Mouse (Mus musculus) lung, embryonic 14.5 days (tissue): Measurements from ENCODE around the gene Rln1. TPM values are rescaled to one million over a fixed set of nuclear protein-coding genes. Genes with fewer than 3 reads are reported as not detected.

ENCODE experiments used
- ATAC-seq: fragments of 200-750 bp; cut with Nextera tagmentation; 2 replicates; pipeline ENCODE4 v1.8.0; 2017; ENCODE audit warnings: mild to moderate bottlenecking, moderate TSS enrichment, moderate library complexity; ENCODE audit not compliant: insufficient read depth
- DNase-seq: peaks from one replicate; pipeline ENCODE4 v3.0.0-alpha.2; 2015
- H3K27ac ChIP-seq: fragments of 300-500 bp; sonication (generic); 2 replicates; pipeline ENCODE4 v1.5.1; 2014; ENCODE audit warnings: low read depth, mild to moderate bottlenecking, moderate library complexity
- H3K27me3 ChIP-seq: fragments of 300-500 bp; sonication (generic); 2 replicates; pipeline ENCODE4 v1.6.1; 2014; ENCODE audit warnings: low read length, control low read depth; ENCODE audit not compliant: insufficient read depth
- H3K36me3 ChIP-seq: fragments of 300-500 bp; sonication (generic); 2 replicates; pipeline ENCODE4 v1.6.1; 2014; ENCODE audit warnings: control low read depth; ENCODE audit not compliant: insufficient read depth
- H3K4me1 ChIP-seq: fragments of 300-500 bp; sonication (generic); 2 replicates; pipeline ENCODE4 v1.6.1; 2014; ENCODE audit warnings: antibody characterized with exemption, control low read depth; ENCODE audit not compliant: insufficient read depth
- H3K4me2 ChIP-seq: fragments of 300-500 bp; sonication (generic); 2 replicates; pipeline ENCODE4 v1.6.1; 2014; ENCODE audit warnings: mild to moderate bottlenecking
- H3K4me3 ChIP-seq: fragments of 300-500 bp; sonication (generic); 2 replicates; pipeline ENCODE4 v1.5.1; 2014; ENCODE audit warnings: low read depth, low read length
- H3K9ac ChIP-seq: fragments of 300-500 bp; sonication (generic); 2 replicates; pipeline ENCODE4 v1.6.1; 2014
- H3K9me3 ChIP-seq: fragments of 300-500 bp; sonication (generic); 2 replicates; pipeline ENCODE4 v1.6.1; 2016; ENCODE audit warnings: low read depth, low read length, control low read depth
- CTCF ChIP-seq: IDR thresholded peaks from 2 replicates; pipeline ENCODE4 v1.5.1; 2016; ENCODE audit warnings: antibody characterized with exemption, low read depth
- WGBS: fragments of 180-500 bp; shearing (Covaris S2); extraction: QIAGEN DNeasy Blood & Tissue Kit; methylation state at CpG from one replicate; pipeline ENCODE4 v1.1.7; 2014; 5-methylcytosine and 5-hydroxymethylcytosine counted together
- polyA plus RNA-seq: library from polyadenylated mRNA; unstranded; fragments of >200 nt; fragmentation: Nextera tagmentation; extraction: Ambion mirVana; gene quantifications from 2 replicates; pipeline ENCODE4 v1.2.1, GENCODE M21; 2014

Rln1 gene
- polyA plus RNA-seq, 1 experiment from 2014 or later: not detected

DNA sequence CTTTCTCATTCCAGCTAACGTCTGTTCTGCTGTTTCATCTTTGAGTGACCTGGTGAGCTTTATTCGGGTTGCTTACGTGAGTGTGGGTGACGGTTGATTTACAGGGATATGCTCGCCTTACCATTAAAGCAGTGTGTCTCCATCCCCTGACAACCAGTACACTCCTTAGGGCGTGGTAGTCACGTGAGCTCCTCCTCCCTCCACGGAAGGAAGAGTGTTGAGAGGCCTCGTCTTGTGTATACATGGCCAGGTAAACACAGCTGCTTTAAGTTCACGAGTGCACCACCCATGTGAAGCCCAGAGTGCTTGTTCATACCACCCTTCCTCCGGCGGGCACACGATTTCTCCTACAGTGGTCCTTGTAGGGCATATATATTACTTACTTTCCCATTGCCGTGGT lies 42.9 kb downstream of the Rln1 start:
- Histone ChIP-seq H3K9me3 (no peaks in the 10 kb centered on the region), H3K27ac (no peak overlapping the region), H3K4me3 (no peak overlapping the region), H3K36me3 (peaks cover 21% of the 10 kb centered on the region), H3K4me1 (no peaks in the 10 kb centered on the region), H3K27me3 (no peaks in the 10 kb centered on the region), H3K4me2 (no peak overlapping the region), H3K9ac (no peak overlapping the region)
- no peak for DNase-seq
- TF ChIP-seq CTCF: no peak
- ATAC-seq: no peak; the same call in 1 of the 2 replicates
- 51% methylated on average over 14 of the region's 14 CpGs for WGBS

DNA sequence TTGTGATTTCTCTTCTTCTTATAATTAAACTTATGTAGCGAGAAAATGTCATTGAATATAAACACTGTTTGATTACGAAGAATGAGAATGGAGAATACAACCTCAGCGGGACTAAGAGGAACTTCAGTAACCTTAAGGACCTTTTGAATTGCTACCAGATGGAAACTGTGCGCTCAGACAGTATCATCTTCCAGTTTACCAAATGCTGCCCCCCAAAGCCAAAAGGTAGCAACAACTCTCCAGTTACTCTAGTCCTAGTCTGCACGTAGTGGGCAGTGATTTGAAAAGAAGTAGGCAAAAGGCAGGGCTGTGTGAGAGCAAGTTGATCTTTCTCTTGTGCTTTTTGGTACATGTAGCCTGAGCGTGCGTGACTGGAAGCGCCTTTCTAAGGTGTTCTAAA lies 46.6 kb downstream of the Rln1 start:
- no peaks in the 10 kb centered on the region for H3K27me3 ChIP-seq
- peaks cover 27% of the 10 kb centered on the region for H3K36me3 ChIP-seq
- no peak for ATAC-seq
- H3K27ac ChIP-seq: no peak overlapping the region
- no peak overlapping the region for H3K4me3 ChIP-seq
- no peak overlapping the region for H3K9ac ChIP-seq
- no peak overlapping the region for H3K4me2 ChIP-seq
- DNase-seq: no peak
- 0 out of 2 replicates have a peak, but pooled peaks have one; percentile 4 for TF ChIP-seq CTCF
- 69% methylated on average over 8 of the region's 8 CpGs for WGBS
- H3K4me1 ChIP-seq: no peaks in the 10 kb centered on the region
- H3K9me3 ChIP-seq: no peaks in the 10 kb centered on the region

DNA sequence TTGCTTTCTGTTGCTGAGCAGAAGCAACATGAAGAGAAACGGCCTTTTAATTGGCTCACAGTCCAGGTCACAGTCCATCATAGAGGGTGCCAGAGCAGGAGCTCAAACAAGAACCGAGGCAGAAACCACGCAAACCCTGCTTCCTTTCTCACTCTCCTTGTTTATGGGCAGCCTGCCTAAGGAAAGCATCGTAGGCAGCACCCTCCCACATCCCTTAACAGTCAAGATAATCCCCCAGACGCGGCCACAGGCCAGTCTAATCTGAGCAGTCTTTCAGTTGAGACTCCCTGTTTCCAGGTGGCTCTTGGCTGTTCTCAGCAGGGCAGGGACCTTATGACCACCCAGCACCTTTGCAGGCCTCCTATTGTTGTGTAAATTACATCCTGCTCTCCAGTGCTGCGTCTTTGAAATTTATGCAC lies 49.0 kb downstream of the Rln1 start:
- no peak overlapping the region for H3K4me2 ChIP-seq
- H3K27me3 ChIP-seq: no peaks in the 10 kb centered on the region
- no peak for TF ChIP-seq CTCF

More for the DNA sequence above, 49.0 kb downstream of the Rln1 start:
- Histone ChIP-seq H3K9ac (no peak overlapping the region), H3K9me3 (no peaks in the 10 kb centered on the region), H3K4me1 (no peaks in the 10 kb centered on the region), H3K27ac (no peak overlapping the region), H3K4me3 (no peak overlapping the region), H3K36me3 (peaks cover 25% of the 10 kb centered on the region)
- WGBS: 39% methylated on average over 7 of the region's 7 CpGs
- no peak for ATAC-seq
- no peak for DNase-seq

Other genes starting within 250 kb of the Rln1 start
- 60.7 and 61.5 TPM in 2 replicates for gene Rcl1, start 233.3 kb downstream of the Rln1 start, polyA plus RNA-seq
- 10.9 and 11.6 TPM in 2 replicates for gene Jak2, start 82.8 kb downstream of the Rln1 start, polyA plus RNA-seq
- gene Insl6, start 9.3 kb downstream of the Rln1 start, polyA plus RNA-seq: 1.8 and 2.6 TPM in 2 replicates
- gene Plgrkt, start 32.7 kb upstream of the Rln1 start, polyA plus RNA-seq: 40.6 and 47.4 TPM in 2 replicates
- gene Cd274, start 32.8 kb upstream of the Rln1 start, polyA plus RNA-seq: 0.18 and 0.25 TPM in 2 replicates
- gene Pdcd1lg2, start 76.2 kb upstream of the Rln1 start, polyA plus RNA-seq: not detected in 2 replicates
- 15.9 and 16.0 TPM in 2 replicates for gene Ric1, start 187.6 kb upstream of the Rln1 start, polyA plus RNA-seq